Mouse (Mus musculus): ENCODE data around the gene Itpka.

The Itpka gene

GRCm38 (mm10) chr2:119757601-119758100, 15.5 kb downstream of the Itpka start:
- DNase-seq (ENCODE audit: low spot score) = peak; percentile 9

- peak; percentile 7 for DNase-seq (ENCODE audit: low spot score)
These were observed 16.1 kb downstream of the Itpka start for GRCm38 (mm10) chr2:119758101-119758843.

- DNase-seq (ENCODE audit: low spot score) = no peak
These were observed 17.0 kb downstream of the Itpka start for GRCm38 (mm10) chr2:119758844-119759835.

GRCm38 (mm10) chr2:119760251-119760650, 18.1 kb downstream of the Itpka start, which contains the start of gene Ltk:
Gene Ltk (minus strand): TSS chr2:119760431.
- no peak for DNase-seq (ENCODE audit: low spot score)

- no peak for DNase-seq (ENCODE audit: low spot score)
These were observed 20.1 kb downstream of the Itpka start for GRCm38 (mm10) chr2:119762276-119762675.

- DNase-seq (ENCODE audit: low spot score) = no peak
These were observed 21.8 kb downstream of the Itpka start for GRCm38 (mm10) chr2:119763924-119764323.

- DNase-seq (ENCODE audit: low spot score) = no peak
These were observed 25.1 kb downstream of the Itpka start for GRCm38 (mm10) chr2:119767246-119767645.

- peak; percentile 65 for DNase-seq (ENCODE audit: low spot score)
These were observed 45.2 kb downstream of the Itpka start, which contains the start of gene Rpap1 for GRCm38 (mm10) chr2:119787206-119787883. Gene Rpap1 (minus strand): TSS chr2:119787537.

- DNase-seq (ENCODE audit: low spot score) = no peak
These were observed 47.9 kb downstream of the Itpka start for GRCm38 (mm10) chr2:119789996-119790395.

- DNase-seq (ENCODE audit: low spot score) = no peak
These were observed 55.2 kb downstream of the Itpka start, which contains the start of gene Tyro3 for GRCm38 (mm10) chr2:119797279-119797783. Gene Tyro3 (plus strand): TSS chr2:119797733.

GRCm38 (mm10) chr2:119798246-119798927, 56.2 kb downstream of the Itpka start:
- DNase-seq (ENCODE audit: low spot score) = no peak

GRCm38 (mm10) chr2:119799181-119799960, 57.2 kb downstream of the Itpka start:
- no peak for DNase-seq (ENCODE audit: low spot score)

GRCm38 (mm10) chr2:119799961-119800550, 57.9 kb downstream of the Itpka start:
- no peak for DNase-seq (ENCODE audit: low spot score)
